Mouse (Mus musculus): ENCODE measurements around the gene Zfp493.
"Not testable (repeated sequence)": the region's sequence is repeated elsewhere in the genome, so short reads cannot be mapped to it uniquely, and the experiment has no call there.

- TF ChIP-seq CTCF, EP300 (IDR thresholded peaks at IDR 0.05; ENCODE audit: low read depth): not testable (repeated sequence)
Measured at GRCm38 (mm10) chr13:67734391-67734790, 45.1 kb upstream of the Zfp493 start.
